Mouse (Mus musculus) ES-Bruce4 (cell line): ENCODE data around the gene Smpd3. TPM values are rescaled to one million over a fixed set of nuclear protein-coding genes. Genes with fewer than 3 reads are reported as not detected.

ENCODE experiments used
- H3K27ac ChIP-seq: 2 replicates; pipeline ENCODE4 v1.5.1; 2012; ENCODE audit warnings: low read length, inconsistent platforms; ENCODE audit not compliant: insufficient read depth
- H3K27me3 ChIP-seq: 2 replicates; pipeline ENCODE4 v1.6.1; 2012; ENCODE audit warnings: mild to moderate bottlenecking, low read length, inconsistent platforms; ENCODE audit not compliant: control insufficient read depth, poor library complexity, insufficient read depth, severe bottlenecking
- H3K36me3 ChIP-seq: 2 replicates; pipeline ENCODE4 v1.6.1; 2012; ENCODE audit warnings: inconsistent platforms, mild to moderate bottlenecking, low read length, moderate library complexity; ENCODE audit not compliant: control insufficient read depth, poor library complexity, insufficient read depth, severe bottlenecking
- H3K4me1 ChIP-seq: one replicate; pipeline ENCODE4 v1.8.1; 2011; ENCODE audit warnings: low read length; ENCODE audit not compliant: control insufficient read depth, insufficient read depth
- H3K4me3 ChIP-seq: 2 replicates; pipeline ENCODE4 v1.5.1; 2011; ENCODE audit warnings: low read depth, mild to moderate bottlenecking, low read length
- H3K9ac ChIP-seq: 2 replicates; pipeline ENCODE4 v1.6.1; 2012; ENCODE audit warnings: low read depth, mild to moderate bottlenecking, inconsistent platforms; ENCODE audit not compliant: poor library complexity, severe bottlenecking
- H3K9me3 ChIP-seq: replicated peaks from 2 replicates; pipeline ENCODE4 v1.6.1; 2012; ENCODE audit warnings: mild to moderate bottlenecking, low read length, inconsistent platforms; ENCODE audit not compliant: control insufficient read depth, poor library complexity, insufficient read depth, severe bottlenecking
- CTCF ChIP-seq: IDR thresholded peaks from one replicate; pipeline ENCODE4 v1.8.1; 2011; ENCODE audit warnings: low read depth, low read length
- EP300 ChIP-seq: IDR thresholded peaks from 2 replicates; pipeline ENCODE4 v1.6.1; 2011; ENCODE audit warnings: low read depth, low read length; ENCODE audit not compliant: insufficient read depth
- POLR2A ChIP-seq: IDR thresholded peaks from one replicate; pipeline ENCODE4 v1.8.1; 2011; ENCODE audit warnings: low read length; ENCODE audit not compliant: insufficient read depth
- polyA plus RNA-seq: library from polyadenylated mRNA; stranded (reverse); fragments of >200 nt; gene quantifications from 2 replicates; pipeline ENCODE4 v1.2.4, GENCODE M21; 2011; ENCODE audit warnings: low read depth; ENCODE audit not compliant: missing spikeins, insufficient read depth, insufficient read length

The Smpd3 gene
- 0.12 and 0.49 TPM in 2 replicates for polyA plus RNA-seq

- H3K27me3 ChIP-seq, result peaks cover 13% of the 10 kb centered on the region
- H3K27ac ChIP-seq, result peak within 1 kb of the TSS; percentile 19; the same call in 1 of the 2 replicates
- H3K4me1 ChIP-seq, result no peaks in the 10 kb centered on the region
- peak within 1 kb of the TSS; percentile 92 for H3K4me3 ChIP-seq
- H3K9me3 ChIP-seq, result no peaks in the 10 kb centered on the region
- 0 out of 2 replicates have a peak, but pooled peaks have one; percentile 18 for TF ChIP-seq EP300
- TF ChIP-seq CTCF, result no peak
- TF ChIP-seq POLR2A, result peak; percentile 33
- H3K9ac ChIP-seq, result peak within 1 kb of the TSS; percentile 74
- no peaks in the 10 kb centered on the region for H3K36me3 ChIP-seq
Observed at GRCm38 (mm10) chr8:106337852-106338521, at the start of gene Smpd3. Smpd3 (minus strand) TSS chr8:106337988.

GRCm38 (mm10) chr8:106381026-106381425, 43.2 kb upstream of the Smpd3 start:
- H3K4me1 ChIP-seq, result no peaks in the 10 kb centered on the region
- H3K27me3 ChIP-seq, result no peaks in the 10 kb centered on the region
- TF ChIP-seq POLR2A, result no peak
- no peak for TF ChIP-seq EP300
- TF ChIP-seq CTCF, result no peak
- no peaks in the 10 kb centered on the region for H3K9me3 ChIP-seq
- no peak overlapping the region for H3K9ac ChIP-seq
- no peaks in the 10 kb centered on the region for H3K36me3 ChIP-seq
- H3K27ac ChIP-seq, result no peak overlapping the region
- H3K4me3 ChIP-seq, result no peak overlapping the region

DNA sequence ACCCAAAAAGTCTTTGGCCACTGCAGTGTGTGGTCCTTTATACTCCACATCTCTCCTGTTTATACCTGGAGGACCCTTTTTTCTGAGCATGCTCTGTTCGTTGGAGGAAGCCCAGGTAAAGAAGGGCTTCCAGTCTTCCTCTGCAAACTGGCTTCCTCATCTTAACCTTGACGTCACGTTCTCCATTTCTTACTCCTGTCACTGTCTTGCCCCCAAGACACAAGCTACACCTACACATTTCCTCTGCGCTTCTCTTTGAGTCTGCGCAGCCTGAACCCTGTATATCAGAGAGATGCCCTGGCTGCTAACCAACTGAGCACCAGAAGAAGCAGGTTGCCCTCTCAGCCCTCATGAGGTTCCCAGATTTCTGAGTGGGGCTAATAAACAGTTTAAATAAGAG, 41.6 kb upstream of the Smpd3 start:
- H3K27me3 ChIP-seq, result no peaks in the 10 kb centered on the region
- no peaks in the 10 kb centered on the region for H3K4me1 ChIP-seq
- no peak overlapping the region for H3K9ac ChIP-seq
- no peak overlapping the region for H3K27ac ChIP-seq
- H3K36me3 ChIP-seq, result no peaks in the 10 kb centered on the region
- no peaks in the 10 kb centered on the region for H3K9me3 ChIP-seq
- no peak overlapping the region for H3K4me3 ChIP-seq
- TF ChIP-seq CTCF (no peak), POLR2A (no peak), EP300 (no peak)

- Histone ChIP-seq H3K4me1 (no peaks in the 10 kb centered on the region), H3K9ac (no peak overlapping the region), H3K9me3 (no peaks in the 10 kb centered on the region), H3K27me3 (no peaks in the 10 kb centered on the region), H3K4me3 (no peak overlapping the region), H3K36me3 (no peaks in the 10 kb centered on the region), H3K27ac (no peak overlapping the region)
- TF ChIP-seq CTCF, result no peak
Observed at GRCm38 (mm10) chr8:106378501-106379048, 40.8 kb upstream of the Smpd3 start.

DNA sequence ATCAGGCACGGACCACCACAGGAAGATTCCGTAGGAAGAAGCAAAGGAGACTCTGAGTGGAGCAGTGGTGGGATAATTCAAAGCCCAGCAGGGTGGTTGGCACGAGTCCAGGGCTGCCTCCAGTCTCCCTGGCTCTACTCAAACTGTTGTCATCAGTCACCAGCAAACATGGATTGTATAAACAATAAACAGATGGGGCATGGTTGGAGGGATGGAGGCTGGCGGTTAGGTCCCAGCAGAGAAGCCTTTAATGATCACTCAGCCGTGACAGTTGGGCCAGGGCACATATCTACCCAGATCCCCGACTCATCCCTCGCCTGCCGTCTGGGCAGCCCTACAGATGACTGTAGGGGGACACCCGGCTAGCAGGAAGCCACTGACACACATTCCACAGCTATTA, 39.1 kb upstream of the Smpd3 start:
- Histone ChIP-seq H3K27me3 (no peaks in the 10 kb centered on the region), H3K36me3 (no peaks in the 10 kb centered on the region), H3K27ac (no peak overlapping the region), H3K4me3 (no peak overlapping the region), H3K9ac (no peak overlapping the region), H3K4me1 (no peaks in the 10 kb centered on the region), H3K9me3 (no peaks in the 10 kb centered on the region)
- TF ChIP-seq CTCF (no peak), POLR2A (no peak), EP300 (no peak)

GRCm38 (mm10) chr8:106375957-106376356, 38.2 kb upstream of the Smpd3 start:
- H3K27ac ChIP-seq, result no peak overlapping the region
- H3K4me3 ChIP-seq, result no peak overlapping the region
- H3K9ac ChIP-seq, result no peak overlapping the region
- no peaks in the 10 kb centered on the region for H3K9me3 ChIP-seq
- H3K4me1 ChIP-seq, result no peaks in the 10 kb centered on the region
- H3K27me3 ChIP-seq, result no peaks in the 10 kb centered on the region
- H3K36me3 ChIP-seq, result no peaks in the 10 kb centered on the region
- TF ChIP-seq EP300 (no peak), POLR2A (no peak), CTCF (no peak)
